Mouse (Mus musculus) liver, embryonic 11.5 days (tissue): Measurements from ENCODE around the gene Zmynd12. TPM values are rescaled to one million over a fixed set of nuclear protein-coding genes. Genes with fewer than 3 reads are reported as not detected.

Source experiments
- ATAC-seq: fragments of 200-750 bp; cut with Nextera tagmentation; replicated peaks from 2 replicates; pipeline ENCODE4 v1.8.0; 2017; ENCODE audit warnings: moderate number of reproducible peaks, mild to moderate bottlenecking, moderate TSS enrichment, moderate library complexity; ENCODE audit not compliant: low FRiP score
- DNase-seq: peaks from one replicate; pipeline ENCODE4 v3.0.0-alpha.2; 2017; ENCODE audit warnings: low spot score
- H3K27ac ChIP-seq: fragments of 300-500 bp; sonication (generic); 2 replicates; pipeline ENCODE4 v1.5.1; 2014; ENCODE audit warnings: mild to moderate bottlenecking, low read depth, low read length, control low read depth
- H3K27me3 ChIP-seq: fragments of 300-500 bp; sonication (generic); replicated peaks from 2 replicates; pipeline ENCODE4 v1.6.1; 2014; ENCODE audit warnings: low read length, mixed read lengths; ENCODE audit not compliant: control insufficient read depth, insufficient read depth
- H3K36me3 ChIP-seq: fragments of 300-500 bp; sonication (generic); 2 replicates; pipeline ENCODE4 v1.6.1; 2014; ENCODE audit warnings: mild to moderate bottlenecking, low read length, moderate library complexity, mixed read lengths; ENCODE audit not compliant: control insufficient read depth, insufficient read depth
- H3K4me1 ChIP-seq: fragments of 300-500 bp; sonication (generic); replicated peaks from 2 replicates; pipeline ENCODE4 v1.6.1; 2014; ENCODE audit warnings: low read length, mixed read lengths; ENCODE audit not compliant: control insufficient read depth, insufficient read depth
- H3K4me2 ChIP-seq: fragments of 300-500 bp; sonication (generic); 2 replicates; pipeline ENCODE4 v1.6.1; 2014; ENCODE audit warnings: mild to moderate bottlenecking, control low read depth, moderate library complexity
- H3K4me3 ChIP-seq: fragments of 300-500 bp; sonication (generic); 2 replicates; pipeline ENCODE4 v1.5.1; 2014; ENCODE audit warnings: low read depth, low read length, control low read depth
- H3K9ac ChIP-seq: fragments of 300-500 bp; sonication (generic); 2 replicates; pipeline ENCODE4 v1.6.1; 2014; ENCODE audit warnings: low read depth, low read length, control low read depth
- H3K9me3 ChIP-seq: fragments of 300-500 bp; sonication (generic); 2 replicates; pipeline ENCODE4 v1.6.1; 2016; ENCODE audit warnings: low read length, inconsistent platforms, mixed read lengths; ENCODE audit not compliant: control insufficient read depth
- WGBS: fragments of 180-500 bp; shearing (Covaris S2); extraction: QIAGEN DNeasy Blood & Tissue Kit; methylation state at CpG from one replicate; pipeline ENCODE4 v1.1.7; 2014; 5-methylcytosine and 5-hydroxymethylcytosine counted together
- polyA plus RNA-seq: library from polyadenylated mRNA; unstranded; fragments of >200 nt; fragmentation: Nextera tagmentation; extraction: Ambion mirVana; gene quantifications from 2 replicates; pipeline ENCODE4 v1.2.1, GENCODE M21; 2014

The Zmynd12 gene
- polyA plus RNA-seq, 1 experiment from 2014 or later, result not detected

GRCm38 (mm10) chr4:119460296-119460695, 37.7 kb downstream of the Zmynd12 start:
- Histone ChIP-seq H3K36me3 (no peaks in the 10 kb centered on the region), H3K4me3 (no peak overlapping the region), H3K27ac (no peak overlapping the region), H3K27me3 (no peaks in the 10 kb centered on the region), H3K4me2 (no peak overlapping the region), H3K9ac (no peak overlapping the region), H3K9me3 (no peaks in the 10 kb centered on the region), H3K4me1 (no peaks in the 10 kb centered on the region)
- ATAC-seq, result no peak
- WGBS, result 56% methylated on average over 5 of the region's 5 CpGs
- no peak for DNase-seq

GRCm38 (mm10) chr4:119460728-119461141, 38.1 kb downstream of the Zmynd12 start:
- Histone ChIP-seq H3K4me1 (no peaks in the 10 kb centered on the region), H3K4me2 (no peak overlapping the region), H3K9me3 (no peaks in the 10 kb centered on the region), H3K4me3 (no peak overlapping the region), H3K9ac (no peak overlapping the region), H3K36me3 (no peaks in the 10 kb centered on the region), H3K27me3 (no peaks in the 10 kb centered on the region), H3K27ac (no peak overlapping the region)
- ATAC-seq (no peak), DNase-seq (no peak)
- WGBS, result 70% methylated on average over 8 of the region's 8 CpGs

GRCm38 (mm10) chr4:119462457-119462856, 39.8 kb downstream of the Zmynd12 start:
- H3K4me1 ChIP-seq, result no peaks in the 10 kb centered on the region
- no peak overlapping the region for H3K9ac ChIP-seq
- ATAC-seq (no peak), DNase-seq (no peak)
- no peaks in the 10 kb centered on the region for H3K36me3 ChIP-seq
- H3K27me3 ChIP-seq, result no peaks in the 10 kb centered on the region
- H3K27ac ChIP-seq, result no peak overlapping the region
- H3K4me2 ChIP-seq, result no peak overlapping the region
- WGBS, result 82% methylated on average over 3 of the region's 3 CpGs
- no peaks in the 10 kb centered on the region for H3K9me3 ChIP-seq
- H3K4me3 ChIP-seq, result no peak overlapping the region

GRCm38 (mm10) chr4:119462858-119463755, 40.5 kb downstream of the Zmynd12 start:
- H3K4me2 ChIP-seq, result no peak overlapping the region
- H3K4me1 ChIP-seq, result no peaks in the 10 kb centered on the region
- ATAC-seq (no peak), DNase-seq (no peak)
- no peak overlapping the region for H3K9ac ChIP-seq
- H3K9me3 ChIP-seq, result no peaks in the 10 kb centered on the region
- no peaks in the 10 kb centered on the region for H3K27me3 ChIP-seq
- H3K4me3 ChIP-seq, result no peak overlapping the region
- 55% methylated on average over 11 of the region's 11 CpGs for WGBS
- no peaks in the 10 kb centered on the region for H3K36me3 ChIP-seq
- no peak overlapping the region for H3K27ac ChIP-seq

- no peak for DNase-seq
- H3K4me2 ChIP-seq, result no peak overlapping the region
These were observed 41.3 kb downstream of the Zmynd12 start for GRCm38 (mm10) chr4:119463756-119464419.

GRCm38 (mm10) chr4:119465841-119466240, 43.2 kb downstream of the Zmynd12 start:
- H3K27me3 ChIP-seq, result no peaks in the 10 kb centered on the region
- H3K4me1 ChIP-seq, result no peaks in the 10 kb centered on the region
- no peak overlapping the region for H3K27ac ChIP-seq
- no peaks in the 10 kb centered on the region for H3K9me3 ChIP-seq
- DNase-seq (no peak), ATAC-seq (no peak)
- H3K4me3 ChIP-seq, result no peak overlapping the region
- H3K4me2 ChIP-seq, result no peak overlapping the region
- no peak overlapping the region for H3K9ac ChIP-seq
- WGBS, result 82% methylated on average over 5 of the region's 5 CpGs
- H3K36me3 ChIP-seq, result no peaks in the 10 kb centered on the region

More at GRCm38 (mm10) chr4:119463756-119464419, 41.3 kb downstream of the Zmynd12 start:
- Histone ChIP-seq H3K9me3 (no peaks in the 10 kb centered on the region), H3K27ac (no peak overlapping the region), H3K36me3 (no peaks in the 10 kb centered on the region), H3K9ac (no peak overlapping the region), H3K4me3 (no peak overlapping the region), H3K27me3 (no peaks in the 10 kb centered on the region), H3K4me1 (no peaks in the 10 kb centered on the region)
- 69% methylated on average over 13 of the region's 13 CpGs for WGBS
- ATAC-seq, result no peak

DNA sequence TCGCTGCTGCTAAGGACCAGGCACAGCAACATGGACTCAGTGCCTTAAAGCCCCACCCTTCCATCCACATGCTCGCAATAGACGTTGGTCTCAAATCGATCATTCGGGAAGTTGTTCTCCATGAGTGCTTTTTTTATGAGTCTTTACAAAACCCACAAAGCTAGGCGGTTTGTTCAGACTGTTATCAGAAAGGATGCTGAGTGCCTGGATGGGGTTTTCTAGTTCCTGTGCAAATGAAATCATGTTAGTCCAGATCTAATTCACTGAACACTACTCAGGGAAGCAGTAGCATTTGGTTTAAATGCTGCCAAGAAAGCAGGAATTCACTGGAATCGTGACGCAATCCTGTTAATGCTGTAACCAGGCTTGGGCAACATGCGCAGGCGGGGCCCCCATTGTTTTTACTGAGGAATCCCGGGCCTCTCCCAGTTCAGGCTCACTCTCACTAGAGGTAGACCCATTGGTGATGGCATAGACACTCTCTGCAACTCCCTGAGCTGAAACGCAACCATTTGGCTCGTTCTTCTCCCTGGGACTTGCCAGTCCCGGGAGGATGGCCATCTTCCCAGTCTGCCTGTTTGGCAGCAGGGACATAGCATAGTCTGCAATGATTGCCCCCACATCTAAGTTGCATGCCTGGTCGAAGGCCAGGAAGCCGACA, 45.2 kb downstream of the Zmynd12 start:
- no peak for DNase-seq
- no peak overlapping the region for H3K4me3 ChIP-seq
- H3K4me1 ChIP-seq, result no peaks in the 10 kb centered on the region
- H3K4me2 ChIP-seq, result no peak overlapping the region
- no peak for ATAC-seq
- H3K9me3 ChIP-seq, result no peaks in the 10 kb centered on the region
- H3K27me3 ChIP-seq, result no peaks in the 10 kb centered on the region
- no peak overlapping the region for H3K27ac ChIP-seq
- no peak overlapping the region for H3K9ac ChIP-seq
- no peaks in the 10 kb centered on the region for H3K36me3 ChIP-seq
- WGBS, result 73% methylated on average over 16 of the region's 16 CpGs

- no peak for ATAC-seq
- H3K9ac ChIP-seq, result no peak overlapping the region
These were observed 49.9 kb downstream of the Zmynd12 start for GRCm38 (mm10) chr4:119472545-119472944.

More at GRCm38 (mm10) chr4:119472545-119472944, 49.9 kb downstream of the Zmynd12 start:
- no peaks in the 10 kb centered on the region for H3K27me3 ChIP-seq
- H3K9me3 ChIP-seq, result no peaks in the 10 kb centered on the region
- DNase-seq, result no peak
- H3K36me3 ChIP-seq, result no peaks in the 10 kb centered on the region
- H3K27ac ChIP-seq, result no peak overlapping the region
- 91% methylated on average over 9 of the region's 9 CpGs for WGBS
- no peaks in the 10 kb centered on the region for H3K4me1 ChIP-seq
- H3K4me3 ChIP-seq, result no peak overlapping the region
- no peak overlapping the region for H3K4me2 ChIP-seq
